Mouse (Mus musculus): Measurements from ENCODE around the gene Myo7a.
A peak's percentile ranks its signal among the peaks of the same experiment; 100 is the strongest.

Myo7a gene

GRCm38 (mm10) chr7:98119179-98119960, at the start of gene Myo7a:
Gene Myo7a, minus strand, starts transcription at chr7:98119524.
- DNase-seq (ENCODE audit: low read depth, low spot score), result no peak

GRCm38 (mm10) chr7:98164999-98165528, 45.7 kb upstream of the Myo7a start:
- DNase-seq (ENCODE audit: low read depth, low spot score), result no peak

- no peak for DNase-seq (ENCODE audit: low read depth, low spot score)
Observed at GRCm38 (mm10) chr7:98164382-98164998, 45.2 kb upstream of the Myo7a start.

GRCm38 (mm10) chr7:98163700-98164099, 44.4 kb upstream of the Myo7a start:
- DNase-seq (ENCODE audit: low read depth, low spot score), result no peak

GRCm38 (mm10) chr7:98162239-98162638, 42.9 kb upstream of the Myo7a start:
- DNase-seq (ENCODE audit: low read depth, low spot score), result no peak

- DNase-seq (ENCODE audit: low read depth, low spot score), result no peak
Observed at GRCm38 (mm10) chr7:98160041-98160740, 40.9 kb upstream of the Myo7a start.

GRCm38 (mm10) chr7:98158481-98158880, 39.2 kb upstream of the Myo7a start:
- DNase-seq (ENCODE audit: low read depth, low spot score), result no peak

GRCm38 (mm10) chr7:98157636-98158332, 38.5 kb upstream of the Myo7a start:
- no peak for DNase-seq (ENCODE audit: low read depth, low spot score)

GRCm38 (mm10) chr7:98156280-98156665, 36.9 kb upstream of the Myo7a start:
- DNase-seq (ENCODE audit: low read depth, low spot score), result no peak

- peak; percentile 50 for DNase-seq (ENCODE audit: low read depth, low spot score)
Observed at GRCm38 (mm10) chr7:98155546-98156279, 36.4 kb upstream of the Myo7a start.

- no peak for DNase-seq (ENCODE audit: low read depth, low spot score)
Observed at GRCm38 (mm10) chr7:98153892-98154291, 34.6 kb upstream of the Myo7a start.

GRCm38 (mm10) chr7:98153345-98153744, 34.0 kb upstream of the Myo7a start:
- DNase-seq (ENCODE audit: low read depth, low spot score), result no peak

GRCm38 (mm10) chr7:98152400-98152799, 33.1 kb upstream of the Myo7a start:
- no peak for DNase-seq (ENCODE audit: low read depth, low spot score)

GRCm38 (mm10) chr7:98150525-98150924, 31.2 kb upstream of the Myo7a start:
- DNase-seq (ENCODE audit: low read depth, low spot score), result no peak

GRCm38 (mm10) chr7:98149802-98150201, 30.5 kb upstream of the Myo7a start:
- no peak for DNase-seq (ENCODE audit: low read depth, low spot score)

- DNase-seq (ENCODE audit: low read depth, low spot score), result no peak
Observed at GRCm38 (mm10) chr7:98148721-98149407, 29.5 kb upstream of the Myo7a start.

- DNase-seq (ENCODE audit: low read depth, low spot score), result no peak
Observed at GRCm38 (mm10) chr7:98147766-98148165, 28.4 kb upstream of the Myo7a start.

GRCm38 (mm10) chr7:98146447-98146845, 27.1 kb upstream of the Myo7a start:
- no peak for DNase-seq (ENCODE audit: low read depth, low spot score)

GRCm38 (mm10) chr7:98145842-98146446, 26.6 kb upstream of the Myo7a start:
- no peak for DNase-seq (ENCODE audit: low read depth, low spot score)

- no peak for DNase-seq (ENCODE audit: low read depth, low spot score)
Observed at GRCm38 (mm10) chr7:98145402-98145801, 26.1 kb upstream of the Myo7a start, which contains the start of gene Omp. Gene Omp, minus strand, starts transcription at chr7:98145502.
